Mouse (Mus musculus): ENCODE data around the gene Gm5622.
"Not testable (repeated sequence)": the region's sequence is repeated elsewhere in the genome, so short reads cannot be mapped to it uniquely, and the experiment has no call there.

Gm5622 gene

GRCm38 (mm10) chr14:51552490-51552889 is at the start of gene Gm5622:
Gene Gm5622, plus strand, starts transcription at chr14:51552790.
- no peak for DNase-seq (ENCODE audit: low read depth)

GRCm38 (mm10) chr14:51507416-51507815 is 45.2 kb upstream of the Gm5622 start:
- DNase-seq (ENCODE audit: low read depth): no peak

- DNase-seq (ENCODE audit: low read depth): not testable (repeated sequence)
Observed at GRCm38 (mm10) chr14:51573963-51574362, 21.4 kb downstream of the Gm5622 start, which contains the start of gene Gm17175. Gene Gm17175, minus strand, starts transcription at chr14:51574063.

- not testable (repeated sequence) for DNase-seq (ENCODE audit: low read depth)
Observed at GRCm38 (mm10) chr14:51592039-51592438, 39.4 kb downstream of the Gm5622 start, which contains the start of gene Gm17174. Gene Gm17174, minus strand, starts transcription at chr14:51592139.

- no peak for DNase-seq (ENCODE audit: low read depth)
Observed at GRCm38 (mm10) chr14:51611210-51611609, 58.6 kb downstream of the Gm5622 start, which contains the start of gene Gm17078. Gene Gm17078, minus strand, starts transcription at chr14:51611310.

- DNase-seq (ENCODE audit: low read depth): not testable (repeated sequence)
Observed at GRCm38 (mm10) chr14:51632426-51632825, 79.8 kb downstream of the Gm5622 start.

- not testable (repeated sequence) for DNase-seq (ENCODE audit: low read depth)
Observed at GRCm38 (mm10) chr14:51635566-51635965, 83.0 kb downstream of the Gm5622 start, which contains the start of gene Gm4181. Gene Gm4181, minus strand, starts transcription at chr14:51635666.

GRCm38 (mm10) chr14:51677269-51677668 is 124.7 kb downstream of the Gm5622 start:
- DNase-seq (ENCODE audit: low read depth): no peak

GRCm38 (mm10) chr14:51695368-51695767 is 142.8 kb downstream of the Gm5622 start, which contains the start of gene Gm17079:
Gene Gm17079, minus strand, starts transcription at chr14:51695468.
- DNase-seq (ENCODE audit: low read depth): not testable (repeated sequence)
